Mouse (Mus musculus): ENCODE results near the gene Gabbr2. TPM values are rescaled to one million over a fixed set of nuclear protein-coding genes. Genes with fewer than 3 reads are reported as not detected.
A peak's percentile ranks its signal among the peaks of the same experiment; 100 is the strongest.

The Gabbr2 gene
- polyA plus RNA-seq, 1 experiment from 2014 or later, result 0.04 TPM

- Histone ChIP-seq H3K4me1 (no peaks in the 10 kb centered on the region), H3K9me3 (no peaks in the 10 kb centered on the region), H3K27me3 (0 out of 2 replicates have a peak, but pooled peaks cover 6% of the 10 kb centered on the region), H3K4me2 (no peak overlapping the region), H3K9ac (no peak overlapping the region), H3K4me3 (no peak overlapping the region), H3K36me3 (no peaks in the 10 kb centered on the region), H3K27ac (no peak overlapping the region)
- 32% methylated on average over 5 of the region's 5 CpGs for WGBS
- ATAC-seq (ENCODE audit: borderline replicate concordance, extremely low read depth, low FRiP score, low TSS enrichment), result no peak
These were observed 274.5 kb downstream of the Gabbr2 start for GRCm38 (mm10) chr4:46717156-46717555.

GRCm38 (mm10) chr4:46716361-46716760 lies 275.3 kb downstream of the Gabbr2 start:
- no peak overlapping the region for H3K4me3 ChIP-seq
- H3K27me3 ChIP-seq, result 0 out of 2 replicates have a peak, but pooled peaks cover 6% of the 10 kb centered on the region
- no peak overlapping the region for H3K9ac ChIP-seq
- no peaks in the 10 kb centered on the region for H3K36me3 ChIP-seq
- no peak overlapping the region for H3K27ac ChIP-seq
- 7% methylated on average over 1 of the region's 1 CpGs for WGBS
- H3K4me1 ChIP-seq, result no peaks in the 10 kb centered on the region
- no peak for ATAC-seq (ENCODE audit: borderline replicate concordance, extremely low read depth, low FRiP score, low TSS enrichment)
- H3K4me2 ChIP-seq, result no peak overlapping the region
- no peaks in the 10 kb centered on the region for H3K9me3 ChIP-seq

- Histone ChIP-seq H3K4me1 (no peaks in the 10 kb centered on the region), H3K9me3 (no peaks in the 10 kb centered on the region), H3K36me3 (no peaks in the 10 kb centered on the region), H3K4me2 (no peak overlapping the region), H3K9ac (no peak overlapping the region), H3K4me3 (no peak overlapping the region), H3K27me3 (no peaks in the 10 kb centered on the region), H3K27ac (no peak overlapping the region)
- WGBS, result 62% methylated on average over 4 of the region's 4 CpGs
- ATAC-seq (ENCODE audit: borderline replicate concordance, extremely low read depth, low FRiP score, low TSS enrichment), result no peak
These were observed 281.1 kb downstream of the Gabbr2 start for GRCm38 (mm10) chr4:46710523-46710922.

- H3K27me3 ChIP-seq, result no peaks in the 10 kb centered on the region
- H3K4me3 ChIP-seq, result no peak overlapping the region
- H3K36me3 ChIP-seq, result no peaks in the 10 kb centered on the region
- no peaks in the 10 kb centered on the region for H3K9me3 ChIP-seq
- no peaks in the 10 kb centered on the region for H3K4me1 ChIP-seq
- H3K4me2 ChIP-seq, result no peak overlapping the region
- 69% methylated on average over 6 of the region's 6 CpGs for WGBS
- H3K9ac ChIP-seq, result no peak overlapping the region
- no peak for ATAC-seq (ENCODE audit: borderline replicate concordance, extremely low read depth, low FRiP score, low TSS enrichment)
- H3K27ac ChIP-seq, result no peak overlapping the region
These were observed 281.7 kb downstream of the Gabbr2 start for GRCm38 (mm10) chr4:46710018-46710417.

- Histone ChIP-seq H3K27ac (no peak overlapping the region), H3K9ac (no peak overlapping the region)
- WGBS, result 63% methylated on average over 7 of the region's 7 CpGs
These were observed 282.2 kb downstream of the Gabbr2 start for GRCm38 (mm10) chr4:46709492-46709891.

GRCm38 (mm10) chr4:46705739-46706138 lies 285.9 kb downstream of the Gabbr2 start:
- Histone ChIP-seq H3K4me3 (no peak overlapping the region), H3K4me1 (no peaks in the 10 kb centered on the region), H3K27ac (no peak overlapping the region), H3K9me3 (no peaks in the 10 kb centered on the region), H3K4me2 (no peak overlapping the region), H3K9ac (no peak overlapping the region), H3K27me3 (no peaks in the 10 kb centered on the region), H3K36me3 (no peaks in the 10 kb centered on the region)
- ATAC-seq (ENCODE audit: borderline replicate concordance, extremely low read depth, low FRiP score, low TSS enrichment), result no peak
- 62% methylated on average over 12 of the region's 12 CpGs for WGBS

More at GRCm38 (mm10) chr4:46709492-46709891, 282.2 kb downstream of the Gabbr2 start:
- Histone ChIP-seq H3K36me3 (no peaks in the 10 kb centered on the region), H3K4me2 (no peak overlapping the region), H3K4me3 (no peak overlapping the region), H3K9me3 (no peaks in the 10 kb centered on the region), H3K27me3 (no peaks in the 10 kb centered on the region), H3K4me1 (no peaks in the 10 kb centered on the region)
- no peak for ATAC-seq (ENCODE audit: borderline replicate concordance, extremely low read depth, low FRiP score, low TSS enrichment)

- H3K4me3 ChIP-seq, result no peak overlapping the region
These were observed 288.5 kb downstream of the Gabbr2 start for GRCm38 (mm10) chr4:46703146-46703545.

GRCm38 (mm10) chr4:46700223-46700651 lies 291.4 kb downstream of the Gabbr2 start:
- no peak overlapping the region for H3K4me2 ChIP-seq
- H3K9me3 ChIP-seq, result no peaks in the 10 kb centered on the region
- no peak overlapping the region for H3K27ac ChIP-seq
- WGBS, result 66% methylated on average over 10 of the region's 10 CpGs
- no peaks in the 10 kb centered on the region for H3K4me1 ChIP-seq
- no peaks in the 10 kb centered on the region for H3K27me3 ChIP-seq
- no peak overlapping the region for H3K9ac ChIP-seq
- ATAC-seq (ENCODE audit: borderline replicate concordance, extremely low read depth, low FRiP score, low TSS enrichment), result no peak
- no peak overlapping the region for H3K4me3 ChIP-seq
- no peaks in the 10 kb centered on the region for H3K36me3 ChIP-seq

More at GRCm38 (mm10) chr4:46703146-46703545, 288.5 kb downstream of the Gabbr2 start:
- ATAC-seq (ENCODE audit: borderline replicate concordance, extremely low read depth, low FRiP score, low TSS enrichment), result no peak
- Histone ChIP-seq H3K9ac (no peak overlapping the region), H3K36me3 (no peaks in the 10 kb centered on the region), H3K4me1 (no peaks in the 10 kb centered on the region), H3K4me2 (no peak overlapping the region), H3K27ac (no peak overlapping the region), H3K9me3 (no peaks in the 10 kb centered on the region), H3K27me3 (no peaks in the 10 kb centered on the region)
- WGBS, result 81% methylated on average over 10 of the region's 10 CpGs

GRCm38 (mm10) chr4:46696467-46696866 lies 295.2 kb downstream of the Gabbr2 start:
- H3K4me1 ChIP-seq, result no peaks in the 10 kb centered on the region
- H3K4me2 ChIP-seq, result no peak overlapping the region
- H3K36me3 ChIP-seq, result no peaks in the 10 kb centered on the region
- H3K27ac ChIP-seq, result no peak overlapping the region
- no peak overlapping the region for H3K9ac ChIP-seq
- WGBS, result 58% methylated on average over 6 of the region's 6 CpGs
- ATAC-seq (ENCODE audit: borderline replicate concordance, extremely low read depth, low FRiP score, low TSS enrichment), result no peak
- H3K9me3 ChIP-seq, result no peaks in the 10 kb centered on the region
- no peak overlapping the region for H3K4me3 ChIP-seq
- H3K27me3 ChIP-seq, result no peaks in the 10 kb centered on the region

- no peaks in the 10 kb centered on the region for H3K9me3 ChIP-seq
- no peak for ATAC-seq (ENCODE audit: borderline replicate concordance, extremely low read depth, low FRiP score, low TSS enrichment)
- no peak overlapping the region for H3K9ac ChIP-seq
- H3K4me2 ChIP-seq, result no peak overlapping the region
- H3K4me3 ChIP-seq, result no peak overlapping the region
- 76% methylated on average over 8 of the region's 8 CpGs for WGBS
- H3K36me3 ChIP-seq, result no peaks in the 10 kb centered on the region
- H3K27ac ChIP-seq, result no peak overlapping the region
- H3K27me3 ChIP-seq, result no peaks in the 10 kb centered on the region; the same call in 1 of the 2 replicates
- no peaks in the 10 kb centered on the region for H3K4me1 ChIP-seq
These were observed 301.1 kb downstream of the Gabbr2 start for GRCm38 (mm10) chr4:46690565-46690964.

GRCm38 (mm10) chr4:46690023-46690420 lies 301.7 kb downstream of the Gabbr2 start:
- no peak for ATAC-seq (ENCODE audit: borderline replicate concordance, extremely low read depth, low FRiP score, low TSS enrichment)
- Histone ChIP-seq H3K9me3 (no peaks in the 10 kb centered on the region), H3K4me3 (no peak overlapping the region), H3K9ac (no peak overlapping the region), H3K4me1 (no peaks in the 10 kb centered on the region), H3K27ac (no peak overlapping the region), H3K36me3 (no peaks in the 10 kb centered on the region), H3K27me3 (no peaks in the 10 kb centered on the region; the same call in 1 of the 2 replicates), H3K4me2 (no peak overlapping the region)
- WGBS, result 77% methylated on average over 8 of the region's 8 CpGs

GRCm38 (mm10) chr4:46689397-46690022 lies 302.2 kb downstream of the Gabbr2 start:
- no peak overlapping the region for H3K9ac ChIP-seq
- H3K27me3 ChIP-seq, result peaks cover 2% of the 10 kb centered on the region; the same call in 1 of the 2 replicates
- ATAC-seq (ENCODE audit: borderline replicate concordance, extremely low read depth, low FRiP score, low TSS enrichment), result 0 out of 2 replicates have a peak, but pooled peaks have one; percentile 27
- H3K4me2 ChIP-seq, result no peak overlapping the region
- no peaks in the 10 kb centered on the region for H3K36me3 ChIP-seq
- no peaks in the 10 kb centered on the region for H3K4me1 ChIP-seq
- H3K4me3 ChIP-seq, result no peak overlapping the region
- no peak overlapping the region for H3K27ac ChIP-seq
- no peaks in the 10 kb centered on the region for H3K9me3 ChIP-seq
- WGBS, result 38% methylated on average over 15 of the region's 15 CpGs

All from lung, embryonic 15.5 days (tissue).